Mouse (Mus musculus) midbrain, postnatal 0 days (tissue): ENCODE results near the gene Hvcn1. TPM values are rescaled to one million over a fixed set of nuclear protein-coding genes. Genes with fewer than 3 reads are reported as not detected.

Experiments used
- ATAC-seq: fragments of 200-750 bp; cut with Nextera tagmentation; 2 replicates; pipeline ENCODE4 v1.8.0; 2017; ENCODE audit warnings: moderate number of reproducible peaks, mild to moderate bottlenecking, moderate TSS enrichment, moderate library complexity; ENCODE audit not compliant: low FRiP score
- DNase-seq: peaks from one replicate; pipeline ENCODE4 v3.0.0-alpha.2; 2015; ENCODE audit warnings: low spot score
- H3K27ac ChIP-seq: fragments of 300-500 bp; sonication (generic); 2 replicates; pipeline ENCODE4 v1.5.1; 2014; ENCODE audit warnings: low read depth, mild to moderate bottlenecking, low read length, mixed read lengths
- H3K27me3 ChIP-seq: fragments of 300-500 bp; sonication (generic); 2 replicates; pipeline ENCODE4 v1.6.1; 2014; ENCODE audit warnings: low read length, control low read depth, mixed read lengths; ENCODE audit not compliant: insufficient read depth
- H3K36me3 ChIP-seq: fragments of 300-500 bp; sonication (generic); 2 replicates; pipeline ENCODE4 v1.6.1; 2014; ENCODE audit warnings: low read length, control low read depth, mixed read lengths; ENCODE audit not compliant: insufficient read depth
- H3K4me1 ChIP-seq: fragments of 300-500 bp; sonication (generic); 2 replicates; pipeline ENCODE4 v1.6.1; 2014; ENCODE audit warnings: mild to moderate bottlenecking, control low read depth, antibody characterized with exemption, low read length, mixed read lengths; ENCODE audit not compliant: insufficient read depth
- H3K4me2 ChIP-seq: fragments of 300-500 bp; sonication (generic); 2 replicates; pipeline ENCODE4 v1.6.1; 2014; ENCODE audit warnings: low read depth, mild to moderate bottlenecking, low read length, mixed read lengths; ENCODE audit not compliant: poor library complexity, severe bottlenecking
- H3K4me3 ChIP-seq: fragments of 300-500 bp; sonication (generic); 2 replicates; pipeline ENCODE4 v1.5.1; 2014; ENCODE audit warnings: low read depth, mild to moderate bottlenecking, low read length, moderate library complexity
- H3K9ac ChIP-seq: fragments of 300-500 bp; sonication (generic); replicated peaks from 2 replicates; pipeline ENCODE4 v1.6.1; 2014; ENCODE audit warnings: mild to moderate bottlenecking, low read length, moderate library complexity, mixed read lengths; ENCODE audit not compliant: poor library complexity, severe bottlenecking
- H3K9me3 ChIP-seq: fragments of 300-500 bp; sonication (generic); 2 replicates; pipeline ENCODE4 v1.6.1; 2016; ENCODE audit warnings: low read length, control low read depth
- CTCF ChIP-seq: IDR thresholded peaks from 2 replicates; pipeline ENCODE4 v1.5.1; 2016; ENCODE audit warnings: antibody characterized with exemption, mild to moderate bottlenecking
- WGBS: fragments of 180-500 bp; shearing (Covaris S2); extraction: QIAGEN DNeasy Blood & Tissue Kit; methylation state at CpG from one replicate; pipeline ENCODE4 v1.1.7; 2014; 5-methylcytosine and 5-hydroxymethylcytosine counted together
- polyA plus RNA-seq: library from polyadenylated mRNA; unstranded; fragments of >200 nt; fragmentation: Nextera tagmentation; extraction: Ambion mirVana; gene quantifications from 2 replicates; pipeline ENCODE4 v1.2.1, GENCODE M21; 2015
- total RNA-seq: library from RNA; depleted of rRNA; stranded (reverse); fragments of >200 nt; gene quantifications from 2 replicates; pipeline ENCODE4 v1.2.3, GENCODE M21; 2014

The Hvcn1 gene
- total and polyA plus RNA-seq, 2 experiments from 2014 or later, result 1.3 to 2.2 TPM

DNA sequence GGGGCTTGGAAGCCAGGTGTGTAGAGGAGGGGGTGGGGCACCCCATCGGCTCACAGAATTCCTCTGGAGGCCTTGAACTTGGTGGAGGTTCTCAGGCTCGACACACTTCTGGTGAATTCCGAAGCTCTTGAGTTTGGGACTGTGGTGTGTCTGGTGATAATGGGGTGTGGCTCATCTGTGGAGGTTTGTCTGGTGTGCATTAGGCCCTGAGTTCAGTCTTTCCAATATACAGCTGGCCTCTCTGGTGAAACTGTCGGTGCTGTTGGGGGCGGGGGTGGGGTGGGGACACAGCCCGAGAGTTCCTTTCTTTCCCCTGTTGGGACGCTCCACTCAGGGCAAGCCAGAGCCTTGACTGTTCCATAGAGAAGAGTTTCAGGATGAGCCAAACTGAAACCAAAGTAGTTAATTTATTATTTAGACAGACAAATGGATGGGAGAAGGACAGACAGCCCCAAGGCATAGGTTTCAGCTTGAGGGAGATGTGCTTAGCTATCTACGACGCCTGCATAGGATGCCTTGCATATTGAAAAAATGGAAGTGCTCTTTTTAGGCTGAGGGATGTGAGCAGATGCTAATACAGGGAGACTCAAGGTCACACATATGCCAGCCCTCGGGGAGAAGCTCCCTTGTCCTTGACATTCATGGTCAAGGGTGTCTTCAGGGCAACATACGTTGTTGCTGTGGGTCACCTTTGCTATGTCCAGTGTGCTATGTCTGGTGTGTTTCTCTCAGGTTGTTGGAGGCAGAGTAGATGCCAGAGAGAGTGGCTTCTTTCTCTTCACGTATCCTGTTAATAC, 11.7 kb downstream of the Hvcn1 start:
- TF ChIP-seq CTCF, result no peak
- ATAC-seq (no peak), DNase-seq (no peak)
- H3K9ac ChIP-seq, result no peak overlapping the region
- H3K27ac ChIP-seq, result no peak overlapping the region
- H3K4me2 ChIP-seq, result no peak overlapping the region
- no peaks in the 10 kb centered on the region for H3K36me3 ChIP-seq
- no peaks in the 10 kb centered on the region for H3K4me1 ChIP-seq
- WGBS, result 90% methylated on average over 12 of the region's 12 CpGs
- H3K4me3 ChIP-seq, result no peak overlapping the region
- no peaks in the 10 kb centered on the region for H3K27me3 ChIP-seq
- H3K9me3 ChIP-seq, result no peaks in the 10 kb centered on the region

- ATAC-seq (no peak), DNase-seq (no peak)
- Histone ChIP-seq H3K4me3 (no peak overlapping the region), H3K9me3 (no peaks in the 10 kb centered on the region), H3K4me2 (no peak overlapping the region), H3K27me3 (no peaks in the 10 kb centered on the region), H3K9ac (no peak overlapping the region), H3K4me1 (no peaks in the 10 kb centered on the region), H3K36me3 (no peaks in the 10 kb centered on the region), H3K27ac (no peak overlapping the region)
- no peak for TF ChIP-seq CTCF
- WGBS, result 89% methylated on average over 7 of the region's 7 CpGs
Observed at GRCm38 (mm10) chr5:122218928-122219327, 12.3 kb downstream of the Hvcn1 start.

- no peaks in the 10 kb centered on the region for H3K9me3 ChIP-seq
- TF ChIP-seq CTCF, result no peak
- no peak overlapping the region for H3K4me2 ChIP-seq
- no peak overlapping the region for H3K27ac ChIP-seq
- no peaks in the 10 kb centered on the region for H3K27me3 ChIP-seq
- ATAC-seq (no peak), DNase-seq (no peak)
- 74% methylated on average over 18 of the region's 18 CpGs for WGBS
- no peaks in the 10 kb centered on the region for H3K36me3 ChIP-seq
- H3K4me1 ChIP-seq, result no peaks in the 10 kb centered on the region
- no peak overlapping the region for H3K9ac ChIP-seq
- H3K4me3 ChIP-seq, result no peak overlapping the region
Observed at GRCm38 (mm10) chr5:122219655-122220629, 13.3 kb downstream of the Hvcn1 start.

- Histone ChIP-seq H3K27ac (no peak overlapping the region), H3K9ac (no peak overlapping the region), H3K4me3 (no peak overlapping the region), H3K36me3 (no peaks in the 10 kb centered on the region), H3K9me3 (no peaks in the 10 kb centered on the region), H3K4me1 (no peaks in the 10 kb centered on the region), H3K4me2 (no peak overlapping the region), H3K27me3 (no peaks in the 10 kb centered on the region)
- DNase-seq, result no peak
- ATAC-seq, result no peak
- WGBS, result 88% methylated on average over 4 of the region's 4 CpGs
- no peak for TF ChIP-seq CTCF
Observed at GRCm38 (mm10) chr5:122221085-122221484, 14.5 kb downstream of the Hvcn1 start.

- Histone ChIP-seq H3K27me3 (no peaks in the 10 kb centered on the region), H3K9me3 (no peaks in the 10 kb centered on the region), H3K9ac (no peak overlapping the region), H3K36me3 (no peaks in the 10 kb centered on the region), H3K4me1 (no peaks in the 10 kb centered on the region), H3K4me3 (no peak overlapping the region), H3K4me2 (no peak overlapping the region), H3K27ac (no peak overlapping the region)
- WGBS, result 93% methylated on average over 2 of the region's 2 CpGs
- no peak for DNase-seq
- TF ChIP-seq CTCF, result no peak
- no peak for ATAC-seq
Observed at GRCm38 (mm10) chr5:122224291-122224690, 17.7 kb downstream of the Hvcn1 start.
